Mouse (Mus musculus): ENCODE data around the gene Iqsec1.

DNA sequence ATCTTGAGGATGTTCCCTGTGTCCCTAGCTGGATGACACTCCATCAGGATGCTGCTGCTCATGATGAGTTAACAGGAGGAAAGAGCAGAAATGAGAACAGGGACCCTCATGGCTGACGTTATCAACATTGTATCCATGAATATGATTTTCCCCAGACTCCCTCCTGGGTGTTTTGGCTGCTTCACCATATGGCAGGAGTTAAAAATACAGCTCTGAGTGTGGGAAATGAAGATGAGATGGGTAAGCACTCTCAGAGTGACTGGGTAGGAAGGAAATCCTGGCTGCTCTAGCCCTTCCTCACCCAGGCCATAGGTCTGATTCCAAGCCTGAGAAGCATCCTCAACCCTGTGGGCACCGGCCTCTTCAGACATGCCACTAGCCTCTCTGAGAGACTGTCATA, 14.2 kb downstream of the Iqsec1 start:
- TF ChIP-seq ELF1 (IDR thresholded peaks at IDR 0.05; ENCODE audit: low read depth, low read length) (no peak), USF2 (conservative IDR thresholded peaks at IDR 0.05; ENCODE audit: low read depth, low read length) (no peak), CHD2 (IDR thresholded peaks at IDR 0.05; ENCODE audit: low read length) (no peak), USF1 (IDR thresholded peaks at IDR 0.05; ENCODE audit: low read depth, low read length) (no peak), ZMIZ1 (IDR thresholded peaks at IDR 0.05; ENCODE audit: low read depth, low read length) (no peak), E2F4 (IDR thresholded peaks at IDR 0.05; ENCODE audit: insufficient replicate concordance, low read depth, low read length) (no peak)
